Mouse (Mus musculus) adrenal gland, adult 2 months (tissue): ENCODE measurements at regions not wholly inside any gene's neighbourhood (a gene's known extent, or its start where the extent isn't known, plus 50 kb on each side); places are given as distances from the start of the nearest gene placed in this dataset.

Source experiments
- DNase-seq: peaks from one replicate; pipeline ENCODE4 v3.0.0; 2021

- DNase-seq = peak; percentile 4
Measured at GRCm38 (mm10) chr16:60941767-60942166, 336.4 kb upstream of the Epha6 start.
